Mouse (Mus musculus): ENCODE data around the gene Itprip.

Gene Itprip

GRCm38 (mm10) chr19:47885886-47886285 is 33.2 kb downstream of the Itprip start:
- DNase-seq (ENCODE audit: low spot score in 2 of 2): no peak

GRCm38 (mm10) chr19:47885191-47885743 is 33.8 kb downstream of the Itprip start:
- no peak for DNase-seq (ENCODE audit: low spot score in 2 of 2)

GRCm38 (mm10) chr19:47884296-47885085 is 34.6 kb downstream of the Itprip start:
- peak in 1 of 2 experiments; percentile 54 for DNase-seq (ENCODE audit: low spot score in 2 of 2)

GRCm38 (mm10) chr19:47882882-47883254 is 36.2 kb downstream of the Itprip start:
- DNase-seq (ENCODE audit: low spot score in 2 of 2): no peak

- peak; percentile 76 to 87 for DNase-seq (ENCODE audit: low spot score in 2 of 2)
These were observed 36.8 kb downstream of the Itprip start for GRCm38 (mm10) chr19:47882151-47882881.

GRCm38 (mm10) chr19:47881538-47881937 is 37.6 kb downstream of the Itprip start:
- no peak for DNase-seq (ENCODE audit: low spot score in 2 of 2)

- no peak for DNase-seq (ENCODE audit: low spot score in 2 of 2)
These were observed 42.8 kb downstream of the Itprip start for GRCm38 (mm10) chr19:47876252-47876651.

GRCm38 (mm10) chr19:47871515-47871914 is 47.6 kb downstream of the Itprip start:
- DNase-seq (ENCODE audit: low spot score in 2 of 2): no peak

- DNase-seq (ENCODE audit: low spot score in 2 of 2): no peak
These were observed 48.9 kb downstream of the Itprip start for GRCm38 (mm10) chr19:47870102-47870666.

GRCm38 (mm10) chr19:47869516-47869915 is 49.6 kb downstream of the Itprip start:
- DNase-seq (ENCODE audit: low spot score in 2 of 2): no peak

GRCm38 (mm10) chr19:47868951-47869350 is 50.1 kb downstream of the Itprip start:
- no peak for DNase-seq (ENCODE audit: low spot score in 2 of 2)

GRCm38 (mm10) chr19:47867628-47868175 is 51.4 kb downstream of the Itprip start:
- DNase-seq (ENCODE audit: low spot score in 2 of 2): no peak

- peak; percentile 87 to 94 for DNase-seq (ENCODE audit: low spot score in 2 of 2)
These were observed 53.6 kb downstream of the Itprip start, which contains the start of gene Gsto2 for GRCm38 (mm10) chr19:47865353-47865947. Gene Gsto2 (plus strand): TSS chr19:47865534.

GRCm38 (mm10) chr19:47864721-47865120 is 54.4 kb downstream of the Itprip start:
- no peak for DNase-seq (ENCODE audit: low spot score in 2 of 2)

- no peak for DNase-seq (ENCODE audit: low spot score in 2 of 2)
These were observed 55.0 kb downstream of the Itprip start for GRCm38 (mm10) chr19:47864051-47864450.

GRCm38 (mm10) chr19:47862581-47862980 is 56.5 kb downstream of the Itprip start:
- no peak for DNase-seq (ENCODE audit: low spot score in 2 of 2)

- DNase-seq (ENCODE audit: low spot score in 2 of 2): no peak
These were observed 59.9 kb downstream of the Itprip start for GRCm38 (mm10) chr19:47859180-47859579.

- DNase-seq (ENCODE audit: low spot score in 2 of 2): no peak
These were observed 60.8 kb downstream of the Itprip start for GRCm38 (mm10) chr19:47857957-47858942.

- peak; percentile 44 to 55 for DNase-seq (ENCODE audit: low spot score in 2 of 2)
These were observed 64.0 kb downstream of the Itprip start, which contains the start of gene Gsto1 for GRCm38 (mm10) chr19:47854796-47855783. Gene Gsto1 (plus strand): TSS chr19:47854970.

Data from natural killer cell, adult 2 months (primary cell).